Mouse (Mus musculus): ENCODE results near the gene Stx6. TPM values are rescaled to one million over a fixed set of nuclear protein-coding genes. Genes with fewer than 3 reads are reported as not detected.

Gene Stx6
- polyA plus RNA-seq, 1 experiment from 2014 or later, result 36.9 TPM

DNA sequence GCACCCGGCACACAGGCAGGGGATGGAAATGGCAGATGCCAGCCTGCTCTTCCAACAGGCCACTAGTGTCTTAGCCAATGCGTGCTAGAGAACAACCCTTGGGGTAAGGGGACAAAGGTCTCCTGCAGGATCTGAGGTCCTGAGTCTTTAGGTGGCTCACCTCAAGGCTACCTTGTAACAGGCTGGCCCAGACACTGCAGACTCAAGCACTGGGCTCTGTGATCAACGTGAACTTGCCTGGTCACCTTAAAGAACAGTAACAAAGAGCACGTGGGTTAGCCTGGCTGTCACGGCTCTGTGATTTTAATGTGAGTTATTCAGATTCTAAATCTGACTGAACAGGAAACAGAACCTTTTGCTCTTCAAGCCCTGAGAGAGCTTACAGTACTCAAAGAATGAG lies 79.6 kb downstream of the Stx6 start:
- Histone ChIP-seq H3K9me3 (ENCODE audit: control insufficient read depth, low read length) (no peaks in the 10 kb centered on the region), H3K9ac (ENCODE audit: low read depth, low read length) (no peak overlapping the region), H3K36me3 (ENCODE audit: control insufficient read depth, insufficient read depth, low read length) (no peaks in the 10 kb centered on the region), H3K27ac (ENCODE audit: low read depth, low read length) (no peak overlapping the region), H3K4me1 (replicated peaks; ENCODE audit: control insufficient read depth, insufficient read depth, low read length) (peaks cover 8% of the 10 kb centered on the region; the same call in 1 of the 2 replicates), H3K27me3 (replicated peaks; ENCODE audit: control insufficient read depth, insufficient read depth, low read length) (peaks cover 3% of the 10 kb centered on the region), H3K4me3 (ENCODE audit: low read depth, low read length) (no peak overlapping the region), H3K4me2 (no peak overlapping the region)
- no peak for ATAC-seq (replicated peaks; ENCODE audit: low FRiP score)
- no peak for DNase-seq (ENCODE audit: low spot score)
- WGBS, result 83% methylated on average over 5 of the region's 5 CpGs

DNA sequence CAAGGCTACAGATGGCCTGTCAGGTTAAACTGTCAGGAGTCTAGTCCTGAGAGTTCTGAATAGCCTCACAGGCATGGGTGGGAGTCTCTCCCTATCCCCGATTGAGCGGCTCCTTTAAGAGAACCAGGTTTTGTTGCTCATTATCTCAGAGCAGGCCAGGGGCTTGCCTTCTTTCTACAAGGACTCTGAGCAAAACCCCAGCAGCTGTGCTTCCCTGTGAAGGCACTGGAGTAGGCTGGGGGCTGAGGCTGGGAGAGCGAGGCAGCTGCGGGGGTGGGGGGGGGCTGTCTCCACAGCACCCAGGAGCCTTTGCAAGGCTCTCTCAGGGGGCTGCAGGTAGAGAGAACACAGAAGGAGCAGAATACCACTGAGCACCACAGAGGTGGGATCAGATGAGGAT lies 80.7 kb downstream of the Stx6 start:
- 75% methylated on average over 4 of the region's 4 CpGs for WGBS
- ATAC-seq (replicated peaks; ENCODE audit: low FRiP score) (no peak), DNase-seq (ENCODE audit: low spot score) (no peak)
- Histone ChIP-seq H3K9ac (ENCODE audit: low read depth, low read length) (no peak overlapping the region), H3K27ac (ENCODE audit: low read depth, low read length) (no peak overlapping the region), H3K4me2 (no peak overlapping the region), H3K4me3 (ENCODE audit: low read depth, low read length) (no peak overlapping the region), H3K27me3 (replicated peaks; ENCODE audit: control insufficient read depth, insufficient read depth, low read length) (peaks cover 11% of the 10 kb centered on the region), H3K4me1 (replicated peaks; ENCODE audit: control insufficient read depth, insufficient read depth, low read length) (peaks cover 2% of the 10 kb centered on the region; the same call in 1 of the 2 replicates), H3K9me3 (ENCODE audit: control insufficient read depth, low read length) (no peaks in the 10 kb centered on the region), H3K36me3 (ENCODE audit: control insufficient read depth, insufficient read depth, low read length) (no peaks in the 10 kb centered on the region)

DNA sequence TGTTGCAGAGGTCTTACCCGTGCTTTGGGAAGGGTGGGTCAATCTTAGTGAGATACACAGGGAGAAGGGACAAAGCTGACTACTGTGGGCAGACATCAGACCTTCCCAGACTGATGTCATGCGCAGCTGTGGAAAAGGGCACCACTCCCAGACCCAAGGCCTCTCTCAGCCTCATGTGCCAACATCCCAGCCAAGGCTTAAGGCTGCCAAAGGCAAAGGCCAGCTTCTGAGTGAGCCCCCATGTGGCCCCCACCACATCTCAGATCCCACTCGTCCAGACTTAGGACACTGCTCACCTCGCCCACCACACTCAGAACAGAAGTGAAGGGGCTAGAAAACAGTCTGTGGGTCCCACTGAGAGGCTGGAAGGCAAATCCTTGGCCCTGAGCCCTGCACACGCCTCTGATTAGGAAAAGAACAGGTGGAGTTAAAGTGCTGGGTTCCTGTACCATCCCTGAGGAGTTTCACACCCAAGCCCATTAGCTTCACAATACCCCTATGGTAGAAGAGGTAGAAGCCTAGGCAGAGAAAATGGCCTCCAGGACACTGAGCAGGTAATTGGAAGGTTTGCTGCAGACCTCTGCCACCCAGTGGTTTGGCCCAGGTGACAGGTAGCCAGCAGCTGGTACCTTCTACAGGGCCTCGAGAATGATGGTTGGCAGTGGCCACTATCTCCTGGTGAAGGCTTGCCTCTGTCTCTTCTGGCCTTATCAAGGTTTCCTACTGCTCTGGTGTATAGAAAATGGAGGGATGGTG lies 81.6 kb downstream of the Stx6 start:
- Histone ChIP-seq H3K4me2 (no peak overlapping the region), H3K27ac (ENCODE audit: low read depth, low read length) (no peak overlapping the region), H3K9me3 (ENCODE audit: control insufficient read depth, low read length) (no peaks in the 10 kb centered on the region), H3K9ac (ENCODE audit: low read depth, low read length) (no peak overlapping the region), H3K4me1 (replicated peaks; ENCODE audit: control insufficient read depth, insufficient read depth, low read length) (peaks cover 2% of the 10 kb centered on the region), H3K4me3 (ENCODE audit: low read depth, low read length) (no peak overlapping the region), H3K36me3 (ENCODE audit: control insufficient read depth, insufficient read depth, low read length) (no peaks in the 10 kb centered on the region), H3K27me3 (replicated peaks; ENCODE audit: control insufficient read depth, insufficient read depth, low read length) (peaks cover 21% of the 10 kb centered on the region)
- ATAC-seq (replicated peaks; ENCODE audit: low FRiP score), result no peak
- WGBS, result 71% methylated on average over 6 of the region's 6 CpGs
- DNase-seq (ENCODE audit: low spot score), result no peak

DNA sequence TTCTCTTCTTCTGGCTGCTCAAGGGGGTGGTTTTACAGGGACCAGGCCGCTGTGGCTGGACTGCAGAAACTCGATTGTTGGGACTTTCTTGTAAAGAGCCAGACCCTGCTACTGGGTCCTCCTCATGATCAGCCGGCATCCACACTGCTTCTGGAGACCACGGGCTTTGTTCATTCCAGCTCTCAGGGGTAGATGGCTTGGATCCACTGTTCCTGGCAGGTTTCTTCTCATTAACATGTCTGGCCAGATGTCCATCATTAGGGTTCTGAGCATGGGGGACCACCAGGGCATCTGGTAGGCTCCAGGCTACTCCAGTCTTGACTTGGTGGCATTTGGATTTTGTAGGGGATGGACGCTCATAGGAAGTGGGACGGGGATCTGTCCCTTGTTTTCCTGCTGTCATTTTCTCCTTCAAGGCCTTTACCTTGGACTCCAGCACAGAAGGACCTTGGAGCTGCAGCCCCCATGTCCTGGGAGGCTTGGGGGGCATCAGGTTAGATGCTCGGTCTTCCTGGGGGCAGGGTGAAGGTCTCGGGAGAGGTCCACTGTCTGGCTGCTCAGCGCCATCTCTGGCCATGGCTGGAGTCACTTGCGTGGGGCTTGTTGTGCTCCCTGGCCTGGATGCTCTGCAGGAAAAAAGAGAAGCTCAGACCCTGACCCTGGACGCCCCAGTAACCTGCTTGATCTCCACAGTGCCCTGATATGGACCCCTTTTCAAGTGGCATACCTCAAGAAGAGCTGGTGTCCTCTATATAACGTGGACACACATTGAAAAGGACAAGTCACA lies 83.4 kb downstream of the Stx6 start:
- Histone ChIP-seq H3K9me3 (ENCODE audit: control insufficient read depth, low read length) (no peaks in the 10 kb centered on the region), H3K36me3 (ENCODE audit: control insufficient read depth, insufficient read depth, low read length) (no peaks in the 10 kb centered on the region), H3K4me1 (replicated peaks; ENCODE audit: control insufficient read depth, insufficient read depth, low read length) (peaks cover 2% of the 10 kb centered on the region), H3K4me2 (no peak overlapping the region), H3K9ac (ENCODE audit: low read depth, low read length) (no peak overlapping the region), H3K27ac (ENCODE audit: low read depth, low read length) (no peak overlapping the region), H3K4me3 (ENCODE audit: low read depth, low read length) (no peak overlapping the region), H3K27me3 (replicated peaks; ENCODE audit: control insufficient read depth, insufficient read depth, low read length) (peaks cover 32% of the 10 kb centered on the region)
- no peak for ATAC-seq (replicated peaks; ENCODE audit: low FRiP score)
- WGBS, result 73% methylated on average over 12 of the region's 12 CpGs
- no peak for DNase-seq (ENCODE audit: low spot score)

DNA sequence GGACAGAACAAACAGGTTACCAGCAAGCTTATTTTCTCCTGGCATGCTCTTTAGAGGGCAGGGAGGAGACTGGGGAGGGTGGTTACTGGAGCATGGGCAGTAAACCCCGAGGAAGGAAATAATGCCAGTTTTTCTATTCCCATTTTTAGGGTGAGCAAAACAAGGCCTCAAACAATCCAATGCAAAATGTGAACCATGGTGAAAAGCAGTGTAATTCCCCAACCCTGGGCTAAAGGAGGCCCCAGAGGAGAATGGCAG lies 83.9 kb downstream of the Stx6 start:
- H3K27ac ChIP-seq (ENCODE audit: low read depth, low read length), result no peak overlapping the region
- WGBS, result 60% methylated on average over 1 of the region's 1 CpGs
- H3K4me1 ChIP-seq (replicated peaks; ENCODE audit: control insufficient read depth, insufficient read depth, low read length), result peaks cover 2% of the 10 kb centered on the region
- no peaks in the 10 kb centered on the region for H3K9me3 ChIP-seq (ENCODE audit: control insufficient read depth, low read length)
- H3K9ac ChIP-seq (ENCODE audit: low read depth, low read length), result no peak overlapping the region
- H3K36me3 ChIP-seq (ENCODE audit: control insufficient read depth, insufficient read depth, low read length), result no peaks in the 10 kb centered on the region
- peaks cover 37% of the 10 kb centered on the region for H3K27me3 ChIP-seq (replicated peaks; ENCODE audit: control insufficient read depth, insufficient read depth, low read length)
- H3K4me3 ChIP-seq (ENCODE audit: low read depth, low read length), result no peak overlapping the region
- DNase-seq (ENCODE audit: low spot score), result no peak
- no peak overlapping the region for H3K4me2 ChIP-seq
- no peak for ATAC-seq (replicated peaks; ENCODE audit: low FRiP score)

DNA sequence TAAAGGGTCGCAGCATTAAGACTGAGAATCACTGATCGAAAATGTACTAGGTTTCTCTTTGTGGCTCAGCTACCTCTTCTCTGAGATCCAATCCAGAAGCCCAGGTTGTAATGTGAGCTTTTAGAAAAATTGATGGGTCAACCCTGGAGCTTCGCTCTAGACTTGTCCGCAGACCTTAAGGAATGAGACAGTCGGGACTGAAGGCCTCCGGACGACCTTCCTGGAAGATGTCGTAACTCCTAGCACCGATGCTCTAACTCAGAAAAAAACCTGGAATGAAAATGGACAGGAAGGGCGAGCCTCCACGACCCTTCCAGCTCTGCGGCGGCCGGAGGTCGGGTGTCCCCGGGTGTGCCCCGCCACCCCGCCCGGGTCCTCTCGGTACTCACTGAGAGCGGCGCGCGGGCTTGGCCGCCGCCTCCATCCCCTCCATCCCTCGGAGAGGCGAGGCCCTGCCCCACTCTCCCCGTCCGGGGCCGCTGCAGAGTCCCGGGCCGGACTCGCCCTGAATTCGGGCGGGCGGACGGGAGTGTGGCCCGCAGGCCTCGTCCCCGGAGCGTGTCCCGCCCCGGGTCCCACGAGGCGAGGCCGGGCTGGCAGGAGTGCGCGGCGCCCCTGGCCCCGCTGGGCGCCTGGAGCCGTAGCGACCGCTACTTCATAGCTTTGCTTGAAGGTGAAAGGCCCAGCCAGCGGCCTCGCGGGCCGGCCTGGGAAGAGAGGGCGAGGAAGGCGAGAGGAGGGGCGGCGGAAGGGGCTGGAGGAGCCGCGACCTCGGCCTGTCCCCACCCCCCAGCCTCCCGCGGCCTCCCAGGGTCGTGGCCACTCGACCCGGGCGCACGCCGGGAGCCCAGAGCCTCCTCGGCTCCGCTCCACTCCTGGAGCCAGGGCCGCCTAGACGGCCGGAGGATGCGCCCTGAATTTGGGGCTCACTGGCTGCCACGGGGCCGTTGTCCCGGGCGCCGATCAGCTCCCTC lies 85.6 kb downstream of the Stx6 start, which contains the start of gene BC034090:
BC034090 (minus strand) TSS at position 648 of the 974 bp plus-strand sequence.
- Histone ChIP-seq H3K36me3 (ENCODE audit: control insufficient read depth, insufficient read depth, low read length) (no peaks in the 10 kb centered on the region), H3K4me1 (replicated peaks; ENCODE audit: control insufficient read depth, insufficient read depth, low read length) (peaks cover 2% of the 10 kb centered on the region), H3K27me3 (replicated peaks; ENCODE audit: control insufficient read depth, insufficient read depth, low read length) (peaks cover 42% of the 10 kb centered on the region), H3K4me3 (ENCODE audit: low read depth, low read length) (peak within 1 kb of the TSS; percentile 57), H3K4me2 (peak within 1 kb of the TSS; percentile 82), H3K9ac (ENCODE audit: low read depth, low read length) (peak within 1 kb of the TSS; percentile 59), H3K9me3 (ENCODE audit: control insufficient read depth, low read length) (no peaks in the 10 kb centered on the region), H3K27ac (ENCODE audit: low read depth, low read length) (no peak within 1 kb of the TSS)
- ATAC-seq (replicated peaks; ENCODE audit: low FRiP score) (0 out of 2 replicates have a peak, but pooled peaks have one; percentile 29), DNase-seq (ENCODE audit: low spot score) (peak; percentile 59)
- 2% methylated on average over 82 of the region's 85 CpGs for WGBS

DNA sequence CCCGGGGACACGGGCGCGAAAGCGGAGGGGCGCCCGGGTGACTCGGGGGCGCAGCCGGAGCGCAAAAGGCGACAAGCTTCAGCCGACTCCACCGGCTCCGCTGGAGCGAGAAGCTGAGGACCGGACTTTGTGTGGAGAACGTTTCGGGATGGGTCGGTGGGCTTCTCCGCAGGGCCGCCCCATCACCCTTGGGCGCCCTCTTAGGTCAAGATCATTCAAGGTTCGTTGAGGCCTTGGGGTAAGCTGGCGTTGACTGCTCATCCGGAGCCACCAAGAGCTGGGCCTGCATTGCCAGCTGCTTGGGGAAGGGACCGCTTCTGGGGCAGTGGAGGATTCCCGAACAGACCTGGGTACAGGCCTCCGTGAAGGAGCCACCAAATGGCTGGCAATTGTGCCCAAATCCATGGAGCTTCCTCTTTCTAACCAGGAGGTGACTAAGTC lies 86.3 kb downstream of the Stx6 start:
- H3K27ac ChIP-seq (ENCODE audit: low read depth, low read length), result no peak overlapping the region
- DNase-seq (ENCODE audit: low spot score) (no peak), ATAC-seq (replicated peaks; ENCODE audit: low FRiP score) (no peak)
- H3K9ac ChIP-seq (ENCODE audit: low read depth, low read length), result peak overlapping the region; percentile 59
- no peaks in the 10 kb centered on the region for H3K36me3 ChIP-seq (ENCODE audit: control insufficient read depth, insufficient read depth, low read length)
- peak overlapping the region; percentile 82 for H3K4me2 ChIP-seq
- 5% methylated on average over 29 of the region's 29 CpGs for WGBS
- peak overlapping the region; percentile 57 for H3K4me3 ChIP-seq (ENCODE audit: low read depth, low read length)
- H3K9me3 ChIP-seq (ENCODE audit: control insufficient read depth, low read length), result no peaks in the 10 kb centered on the region
- H3K4me1 ChIP-seq (replicated peaks; ENCODE audit: control insufficient read depth, insufficient read depth, low read length), result peaks cover 2% of the 10 kb centered on the region
- peaks cover 42% of the 10 kb centered on the region for H3K27me3 ChIP-seq (replicated peaks; ENCODE audit: control insufficient read depth, insufficient read depth, low read length)

DNA sequence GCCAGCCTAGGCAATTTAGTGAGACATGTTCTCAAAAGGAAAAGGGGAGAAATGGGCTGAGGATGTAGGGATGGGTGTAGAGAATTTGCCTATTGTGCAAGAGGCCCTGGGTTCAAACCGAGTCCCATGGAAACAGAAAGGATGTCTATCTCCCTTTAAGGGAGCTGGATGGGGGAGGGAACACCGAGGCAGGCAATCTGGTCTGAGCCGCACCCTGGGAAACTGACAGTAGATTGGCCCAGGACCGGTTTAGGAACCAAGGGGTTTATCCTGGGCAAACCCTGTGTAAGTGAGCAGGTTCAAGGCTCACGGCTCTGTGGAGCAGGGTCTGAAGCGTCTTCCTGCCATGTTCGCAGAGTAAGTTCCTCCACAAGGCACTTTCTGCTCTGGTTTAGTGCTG lies 87.0 kb downstream of the Stx6 start:
- Histone ChIP-seq H3K9me3 (ENCODE audit: control insufficient read depth, low read length) (no peaks in the 10 kb centered on the region), H3K27me3 (replicated peaks; ENCODE audit: control insufficient read depth, insufficient read depth, low read length) (peaks cover 42% of the 10 kb centered on the region), H3K4me3 (ENCODE audit: low read depth, low read length) (no peak overlapping the region), H3K36me3 (ENCODE audit: control insufficient read depth, insufficient read depth, low read length) (no peaks in the 10 kb centered on the region), H3K27ac (ENCODE audit: low read depth, low read length) (no peak overlapping the region), H3K4me1 (replicated peaks; ENCODE audit: control insufficient read depth, insufficient read depth, low read length) (peaks cover 2% of the 10 kb centered on the region), H3K9ac (ENCODE audit: low read depth, low read length) (no peak overlapping the region), H3K4me2 (no peak overlapping the region)
- 63% methylated on average over 7 of the region's 7 CpGs for WGBS
- ATAC-seq (replicated peaks; ENCODE audit: low FRiP score) (no peak), DNase-seq (ENCODE audit: low spot score) (no peak)
